Mouse (Mus musculus): ENCODE measurements at regions not wholly inside any gene's neighbourhood (a gene's known extent, or its start where the extent isn't known, plus 50 kb on each side); places are given as distances from the start of the nearest gene placed in this dataset.

- H3K27ac ChIP-seq (ENCODE audit: low read depth, low read length): peak overlapping the region; percentile 56; the same call in 1 of the 2 replicates
- 15% methylated on average over 3 of the region's 3 CpGs for WGBS
These were observed 193.7 kb upstream of the Mpped2 start for GRCm38 (mm10) chr2:106499227-106499928.

GRCm38 (mm10) chr2:106504933-106505420 is 188.1 kb upstream of the Mpped2 start:
- Histone ChIP-seq H3K4me3 (ENCODE audit: low read depth, low read length) (no peak overlapping the region), H3K36me3 (ENCODE audit: control insufficient read depth, insufficient read depth, low read length) (no peaks in the 10 kb centered on the region), H3K27me3 (replicated peaks; ENCODE audit: control insufficient read depth, insufficient read depth, low read length) (no peaks in the 10 kb centered on the region), H3K27ac (ENCODE audit: low read depth, low read length) (no peak overlapping the region), H3K9ac (ENCODE audit: low read length) (no peak overlapping the region), H3K4me2 (ENCODE audit: low read length) (no peak overlapping the region), H3K4me1 (ENCODE audit: control insufficient read depth, insufficient read depth, low read length) (peaks cover 6% of the 10 kb centered on the region; the same call in 1 of the 2 replicates), H3K9me3 (replicated peaks; ENCODE audit: control insufficient read depth, low read length) (no peaks in the 10 kb centered on the region)
- WGBS: 92% methylated on average over 1 of the region's 1 CpGs
- no peak for DNase-seq (ENCODE audit: low spot score)
- ATAC-seq: no peak

More at GRCm38 (mm10) chr2:106499227-106499928, 193.7 kb upstream of the Mpped2 start:
- Histone ChIP-seq H3K4me3 (ENCODE audit: low read depth, low read length) (no peak overlapping the region), H3K27me3 (replicated peaks; ENCODE audit: control insufficient read depth, insufficient read depth, low read length) (no peaks in the 10 kb centered on the region), H3K36me3 (ENCODE audit: control insufficient read depth, insufficient read depth, low read length) (no peaks in the 10 kb centered on the region), H3K4me2 (ENCODE audit: low read length) (no peak overlapping the region), H3K9me3 (replicated peaks; ENCODE audit: control insufficient read depth, low read length) (no peaks in the 10 kb centered on the region), H3K4me1 (ENCODE audit: control insufficient read depth, insufficient read depth, low read length) (peaks cover 16% of the 10 kb centered on the region), H3K9ac (ENCODE audit: low read length) (no peak overlapping the region)
- ATAC-seq: peak; percentile 91
- DNase-seq (ENCODE audit: low spot score): peak; percentile 82

GRCm38 (mm10) chr2:106511889-106512288 is 181.2 kb upstream of the Mpped2 start:
- peaks cover 12% of the 10 kb centered on the region; the same call in 1 of the 2 replicates for H3K4me1 ChIP-seq (ENCODE audit: control insufficient read depth, insufficient read depth, low read length)
- no peak overlapping the region for H3K9ac ChIP-seq (ENCODE audit: low read length)
- DNase-seq (ENCODE audit: low spot score) (no peak), ATAC-seq (no peak)
- H3K27me3 ChIP-seq (replicated peaks; ENCODE audit: control insufficient read depth, insufficient read depth, low read length): no peaks in the 10 kb centered on the region
- no peak overlapping the region for H3K4me3 ChIP-seq (ENCODE audit: low read depth, low read length)
- 74% methylated on average over 9 of the region's 9 CpGs for WGBS
- no peaks in the 10 kb centered on the region for H3K9me3 ChIP-seq (replicated peaks; ENCODE audit: control insufficient read depth, low read length)
- no peak overlapping the region for H3K4me2 ChIP-seq (ENCODE audit: low read length)
- no peak overlapping the region for H3K27ac ChIP-seq (ENCODE audit: low read depth, low read length)
- H3K36me3 ChIP-seq (ENCODE audit: control insufficient read depth, insufficient read depth, low read length): no peaks in the 10 kb centered on the region

GRCm38 (mm10) chr2:106512338-106513024 is 180.6 kb upstream of the Mpped2 start:
- H3K4me3 ChIP-seq (ENCODE audit: low read depth, low read length): no peak overlapping the region; the same call in 1 of the 2 replicates
- peak overlapping the region; percentile 39 for H3K4me2 ChIP-seq (ENCODE audit: low read length)
- H3K27ac ChIP-seq (ENCODE audit: low read depth, low read length): no peak overlapping the region
- H3K4me1 ChIP-seq (ENCODE audit: control insufficient read depth, insufficient read depth, low read length): peaks cover 12% of the 10 kb centered on the region; the same call in 1 of the 2 replicates
- H3K9ac ChIP-seq (ENCODE audit: low read length): no peak overlapping the region
- ATAC-seq (peak; percentile 91), DNase-seq (ENCODE audit: low spot score) (peak; percentile 80)
- H3K27me3 ChIP-seq (replicated peaks; ENCODE audit: control insufficient read depth, insufficient read depth, low read length): no peaks in the 10 kb centered on the region
- H3K36me3 ChIP-seq (ENCODE audit: control insufficient read depth, insufficient read depth, low read length): no peaks in the 10 kb centered on the region
- WGBS: 24% methylated on average over 14 of the region's 14 CpGs
- no peaks in the 10 kb centered on the region for H3K9me3 ChIP-seq (replicated peaks; ENCODE audit: control insufficient read depth, low read length)

GRCm38 (mm10) chr2:106513025-106513386 is 180.1 kb upstream of the Mpped2 start:
- no peaks in the 10 kb centered on the region for H3K36me3 ChIP-seq (ENCODE audit: control insufficient read depth, insufficient read depth, low read length)
- WGBS: 8% methylated on average over 5 of the region's 5 CpGs
- peak overlapping the region; percentile 44 for H3K27ac ChIP-seq (ENCODE audit: low read depth, low read length)
- no peak for DNase-seq (ENCODE audit: low spot score)
- H3K9me3 ChIP-seq (replicated peaks; ENCODE audit: control insufficient read depth, low read length): no peaks in the 10 kb centered on the region
- H3K4me2 ChIP-seq (ENCODE audit: low read length): peak overlapping the region; percentile 39
- H3K27me3 ChIP-seq (replicated peaks; ENCODE audit: control insufficient read depth, insufficient read depth, low read length): no peaks in the 10 kb centered on the region
- H3K4me3 ChIP-seq (ENCODE audit: low read depth, low read length): no peak overlapping the region; the same call in 1 of the 2 replicates
- no peak overlapping the region for H3K9ac ChIP-seq (ENCODE audit: low read length)
- H3K4me1 ChIP-seq (ENCODE audit: control insufficient read depth, insufficient read depth, low read length): peaks cover 12% of the 10 kb centered on the region; the same call in 1 of the 2 replicates
- ATAC-seq: peak; percentile 88

GRCm38 (mm10) chr2:106517224-106517623 is 175.8 kb upstream of the Mpped2 start:
- WGBS: 77% methylated on average over 5 of the region's 5 CpGs
- H3K4me2 ChIP-seq (ENCODE audit: low read length): no peak overlapping the region

GRCm38 (mm10) chr2:106522961-106523360 is 170.1 kb upstream of the Mpped2 start:
- 94% methylated on average over 3 of the region's 3 CpGs for WGBS
- no peak overlapping the region for H3K4me3 ChIP-seq (ENCODE audit: low read depth, low read length)
- no peak overlapping the region for H3K9ac ChIP-seq (ENCODE audit: low read length)
- no peaks in the 10 kb centered on the region for H3K36me3 ChIP-seq (ENCODE audit: control insufficient read depth, insufficient read depth, low read length)
- no peaks in the 10 kb centered on the region for H3K27me3 ChIP-seq (replicated peaks; ENCODE audit: control insufficient read depth, insufficient read depth, low read length)
- no peak for ATAC-seq
- H3K27ac ChIP-seq (ENCODE audit: low read depth, low read length): no peak overlapping the region
- peaks cover 3% of the 10 kb centered on the region; the same call in 1 of the 2 replicates for H3K4me1 ChIP-seq (ENCODE audit: control insufficient read depth, insufficient read depth, low read length)
- DNase-seq (ENCODE audit: low spot score): no peak
- H3K4me2 ChIP-seq (ENCODE audit: low read length): no peak overlapping the region
- H3K9me3 ChIP-seq (replicated peaks; ENCODE audit: control insufficient read depth, low read length): no peaks in the 10 kb centered on the region; the same call in 1 of the 2 replicates

More at GRCm38 (mm10) chr2:106517224-106517623, 175.8 kb upstream of the Mpped2 start:
- no peak for ATAC-seq
- Histone ChIP-seq H3K4me3 (ENCODE audit: low read depth, low read length) (no peak overlapping the region), H3K27me3 (replicated peaks; ENCODE audit: control insufficient read depth, insufficient read depth, low read length) (no peaks in the 10 kb centered on the region), H3K9me3 (replicated peaks; ENCODE audit: control insufficient read depth, low read length) (no peaks in the 10 kb centered on the region; the same call in 1 of the 2 replicates), H3K4me1 (ENCODE audit: control insufficient read depth, insufficient read depth, low read length) (peaks cover 10% of the 10 kb centered on the region; the same call in 1 of the 2 replicates), H3K27ac (ENCODE audit: low read depth, low read length) (no peak overlapping the region), H3K9ac (ENCODE audit: low read length) (no peak overlapping the region), H3K36me3 (ENCODE audit: control insufficient read depth, insufficient read depth, low read length) (no peaks in the 10 kb centered on the region)
- DNase-seq (ENCODE audit: low spot score): no peak

GRCm38 (mm10) chr2:106527008-106527407 is 166.1 kb upstream of the Mpped2 start:
- Histone ChIP-seq H3K4me1 (ENCODE audit: control insufficient read depth, insufficient read depth, low read length) (peaks cover 3% of the 10 kb centered on the region; the same call in 1 of the 2 replicates), H3K9ac (ENCODE audit: low read length) (no peak overlapping the region), H3K27me3 (replicated peaks; ENCODE audit: control insufficient read depth, insufficient read depth, low read length) (no peaks in the 10 kb centered on the region), H3K36me3 (ENCODE audit: control insufficient read depth, insufficient read depth, low read length) (no peaks in the 10 kb centered on the region), H3K4me2 (ENCODE audit: low read length) (no peak overlapping the region), H3K4me3 (ENCODE audit: low read depth, low read length) (no peak overlapping the region), H3K27ac (ENCODE audit: low read depth, low read length) (no peak overlapping the region), H3K9me3 (replicated peaks; ENCODE audit: control insufficient read depth, low read length) (no peaks in the 10 kb centered on the region)
- ATAC-seq (peak; percentile 93), DNase-seq (ENCODE audit: low spot score) (peak; percentile 85)
- WGBS: 37% methylated on average over 2 of the region's 2 CpGs

Measured in forebrain, embryonic 14.5 days (tissue).